ENCODE assay signal across 16 mouse cellular contexts in genomic region chr2:20446180-20446579, GRCm38 (mm10).
DNase-seq lines count a peak whose midpoint lies in the region; ATAC-seq and TF ChIP-seq lines count a peak whose summit lies in the region.
"Had no signal": no experiment of that assay in that cellular context is flagged by ENCODE, and none has a peak within 500 bp of the region (broad histone marks: within the 10 kb centered on the region; RNA-seq: fewer than 3 reads in every experiment).

No protein-coding gene starts in this region.

- peak overlapping the region; percentile 55; the same call in 1 of the 2 replicates for H3K27ac ChIP-seq in kidney, adult 2 months (ENCODE audit: insufficient read depth, low read depth, low read length)
- H3K27ac ChIP-seq in lung, embryonic 14.5 days (ENCODE audit: low read depth), result peak overlapping the region; percentile 88
- H3K27ac ChIP-seq: embryonic facial prominence, embryonic 13.5 days; hindbrain, embryonic 15.5 days; limb, embryonic 12.5 days had no signal

- in situ Hi-C loops in Patski (cut with MboI; ENCODE audit: low pct_unique_long_range_greater_than_20kb), result no loop called here

- no peak for TF ChIP-seq POLR2A in kidney, adult 2 months (IDR thresholded peaks at IDR 0.05; ENCODE audit: low read depth, low read length)

- H3K36me3 ChIP-seq in kidney, adult 2 months (ENCODE audit: control insufficient read depth, insufficient read depth, low read length), result no peaks in the 10 kb centered on the region
- H3K36me3 ChIP-seq in lung, embryonic 14.5 days (ENCODE audit: insufficient read depth), result no peaks in the 10 kb centered on the region
- H3K36me3 ChIP-seq: embryonic facial prominence, embryonic 13.5 days; hindbrain, embryonic 15.5 days; limb, embryonic 12.5 days had no signal

- no peak for TF ChIP-seq CTCF in kidney, adult 2 months (conservative IDR thresholded peaks at IDR 0.05; ENCODE audit: insufficient read depth, insufficient read length, low read depth, low read length)
- peak; percentile 30; the same call in 1 of the 2 replicates for TF ChIP-seq CTCF in lung, embryonic 14.5 days (IDR thresholded peaks at IDR 0.05; ENCODE audit: low read depth)
- TF ChIP-seq CTCF in Patski (IDR thresholded peaks at IDR 0.05), result peak; percentile 60

- peak; percentile 35 for DNase-seq in kidney, adult 2 months
- no peak for DNase-seq in kidney, adult 18-20 months
- peak; percentile 37 for DNase-seq in lung, embryonic 14.5 days
- DNase-seq in lung, postnatal 25 days (ENCODE audit: low spot score), result no peak
- no peak for DNase-seq in Patski (ENCODE audit: low read depth, low spot score)
- DNase-seq in kidney, postnatal 14 days, result peak; percentile 9
- no peak for DNase-seq in retina, postnatal 1 day
- DNase-seq: cerebellum, adult 2 months; gastrocnemius, postnatal 25 days; thymus, postnatal 36 days had no signal

- no peak for ATAC-seq in lung, embryonic 14.5 days (ENCODE audit: insufficient read depth)
- peak; percentile 26 for ATAC-seq in Patski
- no peak for ATAC-seq in monocyte, adult 5-6 weeks (replicated peaks; ENCODE audit: insufficient number of reproducible peaks, low FRiP score, low TSS enrichment, poor library complexity, severe bottlenecking)

- H3K9ac ChIP-seq in lung, embryonic 14.5 days, result no peak overlapping the region
- H3K9ac ChIP-seq: embryonic facial prominence, embryonic 13.5 days; hindbrain, embryonic 15.5 days; limb, embryonic 12.5 days had no signal

- H3K27me3 ChIP-seq in kidney, adult 2 months (replicated peaks; ENCODE audit: control insufficient read depth, insufficient read depth, low read length), result no peaks in the 10 kb centered on the region
- H3K27me3 ChIP-seq in lung, embryonic 14.5 days (ENCODE audit: insufficient read depth, low read length), result no peaks in the 10 kb centered on the region
- no peaks in the 10 kb centered on the region for H3K27me3 ChIP-seq in Patski
- H3K27me3 ChIP-seq: embryonic facial prominence, embryonic 13.5 days; hindbrain, embryonic 15.5 days; limb, embryonic 12.5 days had no signal

- no peak overlapping the region for H3K4me3 ChIP-seq in kidney, adult 2 months (ENCODE audit: insufficient read depth, low read depth, low read length)
- H3K4me3 ChIP-seq in lung, embryonic 14.5 days (ENCODE audit: low read depth, low read length), result no peak overlapping the region
- H3K4me3 ChIP-seq: embryonic facial prominence, embryonic 13.5 days; hindbrain, embryonic 15.5 days; limb, embryonic 12.5 days; myocyte had no signal

- no peaks in the 10 kb centered on the region for H3K9me3 ChIP-seq in lung, embryonic 14.5 days (ENCODE audit: low read depth, low read length)
- H3K9me3 ChIP-seq: embryonic facial prominence, embryonic 13.5 days; hindbrain, embryonic 15.5 days; limb, embryonic 12.5 days had no signal

- peak overlapping the region; percentile 34; the same call in 1 of the 2 replicates for H3K4me2 ChIP-seq in lung, embryonic 14.5 days
- H3K4me2 ChIP-seq: embryonic facial prominence, embryonic 13.5 days; hindbrain, embryonic 15.5 days; limb, embryonic 12.5 days; midbrain, embryonic 11.5 days had no signal

- CTCF ChIA-PET in Patski (lab: Charles Lee), result interaction anchor here (1.1 kb wide), 2 partner anchors 11 to 170 kb away, joined by 3 read pairs; no protein-coding TSS in a partner anchor

- H3K4me1 ChIP-seq in kidney, adult 2 months (ENCODE audit: control insufficient read depth, insufficient read depth, low read length), result peaks cover 5% of the 10 kb centered on the region; the same call in 1 of the 2 replicates
- H3K4me1 ChIP-seq in lung, embryonic 14.5 days (ENCODE audit: insufficient read depth), result peaks cover 20% of the 10 kb centered on the region
- H3K4me1 ChIP-seq: hindbrain, embryonic 15.5 days had no signal

- WGBS in kidney, adult 2 months, result 60% methylated on average over 4 of the region's 4 CpGs
- 52% methylated on average over 4 of the region's 4 CpGs for WGBS in lung, embryonic 14.5 days

- POLR2A ChIA-PET in Patski (lab: Charles Lee), result no interaction called here

Comparison
In these comparisons a context has a peak if more than half of its experiments do, and no peak if none do; other contexts are left out.
1. DNase-seq: peak in kidney, adult 2 months (single experiment), lung, embryonic 14.5 days (single experiment) and kidney, postnatal 14 days (single experiment); none in kidney, adult 18-20 months (single experiment), lung, postnatal 25 days (single experiment), Patski (single experiment) and retina, postnatal 1 day (single experiment).